Mouse (Mus musculus) lung, adult 2 months (tissue): Measurements from ENCODE around the gene Psap.
A peak's percentile ranks its signal among the peaks of the same experiment; 100 is the strongest.

Experiments
- CTCF ChIP-seq: fragments of 200-500 bp; IDR thresholded peaks from 2 replicates; pipeline ENCODE4 v1.5.1; 2011; ENCODE audit warnings: mild to moderate bottlenecking, low read length, control low read depth; ENCODE audit not compliant: insufficient read depth
- POLR2A ChIP-seq: fragments of 200-500 bp; IDR thresholded peaks from 2 replicates; pipeline ENCODE4 v1.6.1; 2011; ENCODE audit warnings: low read depth, mild to moderate bottlenecking, control low read depth, low read length, borderline replicate concordance; ENCODE audit errors: extremely low read depth

DNA sequence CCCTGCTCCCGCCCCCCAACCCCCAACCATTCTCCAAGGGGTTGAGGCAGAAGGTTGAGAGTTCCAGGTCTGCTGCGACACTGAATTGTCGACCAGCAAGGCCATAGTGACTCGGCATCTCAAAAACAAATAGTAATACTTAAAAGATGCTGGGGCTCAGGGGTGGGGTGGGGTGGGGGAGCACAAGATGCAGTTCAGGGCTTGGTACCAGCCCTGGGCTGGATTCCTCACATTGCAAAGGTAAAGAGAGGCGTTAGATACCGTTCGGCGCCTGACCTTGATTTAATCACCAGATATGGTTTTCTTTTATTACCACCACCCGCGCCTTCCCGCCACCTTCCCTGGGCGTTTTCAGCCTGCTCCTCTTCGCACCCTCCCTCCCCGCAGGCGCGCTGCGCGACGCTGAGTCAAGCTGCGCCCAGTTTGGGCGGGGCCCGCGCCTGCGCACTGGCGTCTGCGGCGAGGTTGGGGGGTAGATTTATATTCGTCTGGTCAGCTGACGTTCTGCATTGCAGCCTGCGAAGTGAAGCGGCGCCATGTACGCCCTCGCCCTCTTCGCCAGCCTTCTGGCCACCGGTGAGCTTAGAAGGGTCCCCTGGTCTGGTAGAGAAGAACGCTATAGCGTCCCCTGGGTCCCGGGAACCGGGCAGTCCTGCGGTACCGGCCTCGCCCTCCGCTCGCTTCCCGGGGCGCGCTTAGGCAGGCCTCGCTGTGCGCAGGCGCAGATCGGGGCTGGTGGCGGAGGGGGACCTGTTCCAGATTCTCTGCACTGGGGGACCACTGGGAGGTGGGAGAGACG is at the start of gene Psap:
- TF ChIP-seq CTCF (no peak), POLR2A (peak; percentile 98)
